Mouse (Mus musculus) cortical plate, adult 2 months (tissue): ENCODE results near the gene Itpr2. TPM values are rescaled to one million over a fixed set of nuclear protein-coding genes. Genes with fewer than 3 reads are reported as not detected.

Experiments used
- H3K27ac ChIP-seq: fragments of 200-500 bp; 2 replicates; pipeline ENCODE4 v1.5.1; 2012; ENCODE audit warnings: low read length, control low read depth, inconsistent platforms; ENCODE audit not compliant: insufficient read depth
- H3K4me1 ChIP-seq: fragments of 200-500 bp; 2 replicates; pipeline ENCODE4 v1.6.1; 2011; ENCODE audit warnings: low read length; ENCODE audit not compliant: control insufficient read depth, insufficient read depth
- H3K4me3 ChIP-seq: fragments of 200-500 bp; 2 replicates; pipeline ENCODE4 v1.5.1; 2011; ENCODE audit warnings: mild to moderate bottlenecking, low read length, control low read depth; ENCODE audit not compliant: insufficient read depth
- CTCF ChIP-seq: fragments of 200-500 bp; IDR thresholded peaks from 2 replicates; pipeline ENCODE4 v1.5.1; 2011; ENCODE audit warnings: mild to moderate bottlenecking, control low read depth, low read length; ENCODE audit not compliant: insufficient read depth; ENCODE audit errors: extremely low read depth
- POLR2A ChIP-seq: fragments of 200-500 bp; IDR thresholded peaks from 2 replicates; pipeline ENCODE4 v1.6.1; 2011; ENCODE audit warnings: mild to moderate bottlenecking, low read length, control low read depth; ENCODE audit not compliant: insufficient read depth; ENCODE audit errors: extremely low read depth
- polyA plus RNA-seq: library from polyadenylated mRNA; depleted of rRNA; stranded (reverse); fragments of >200 nt; gene quantifications from 2 replicates; pipeline ENCODE4 v1.2.3, GENCODE M21; 2012

The Itpr2 gene
- polyA plus RNA-seq, 1 experiment: 8.5 TPM

GRCm38 (mm10) chr6:146270776-146271533, 231.1 kb downstream of the Itpr2 start:
- no peaks in the 10 kb centered on the region; the same call in 1 of the 2 replicates for H3K4me1 ChIP-seq
- no peak overlapping the region for H3K4me3 ChIP-seq
- H3K27ac ChIP-seq: no peak overlapping the region
- TF ChIP-seq POLR2A (no peak), CTCF (no peak)

DNA sequence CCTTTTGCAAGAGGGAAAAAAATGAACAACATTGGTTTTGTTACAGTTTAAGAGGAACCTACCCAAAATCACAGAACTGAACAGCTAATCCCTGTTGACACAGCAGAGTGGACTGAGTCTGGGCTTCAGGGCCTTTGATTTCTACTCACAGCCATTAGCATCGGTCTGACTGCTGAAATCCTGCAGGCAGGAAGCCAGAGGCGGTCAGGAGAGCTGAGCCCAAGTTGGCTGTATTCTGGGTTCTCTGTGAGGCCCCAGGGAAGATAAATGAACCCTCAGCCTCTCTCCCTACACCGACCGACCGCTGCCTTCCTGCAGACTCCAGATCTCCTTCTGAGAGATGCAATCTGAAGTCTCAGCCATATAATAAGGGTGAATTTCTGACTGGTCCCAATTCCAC, 231.9 kb downstream of the Itpr2 start:
- no peak for TF ChIP-seq CTCF
- no peak for TF ChIP-seq POLR2A
- no peak overlapping the region for H3K27ac ChIP-seq
- no peak overlapping the region for H3K4me3 ChIP-seq
- H3K4me1 ChIP-seq: no peaks in the 10 kb centered on the region; the same call in 1 of the 2 replicates

DNA sequence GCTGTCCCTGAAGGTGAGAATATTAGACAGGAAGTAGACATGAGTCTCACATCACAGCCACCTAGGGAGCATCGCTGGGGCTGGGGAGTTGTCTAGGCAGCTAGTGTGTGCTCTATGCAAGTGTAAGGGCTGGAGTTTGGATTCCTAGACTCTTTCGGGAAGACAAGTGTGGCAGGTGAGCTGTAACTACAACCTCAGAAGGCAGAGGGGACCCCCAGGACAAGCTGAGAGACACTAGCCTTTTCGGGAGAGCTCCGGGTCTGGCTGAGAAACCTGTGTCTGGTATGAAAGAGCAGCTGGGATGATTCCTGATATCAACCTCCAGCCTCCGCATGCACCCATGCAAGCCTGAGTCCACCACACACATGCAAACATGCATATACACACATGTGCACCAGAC, 232.7 kb downstream of the Itpr2 start:
- TF ChIP-seq CTCF (no peak), POLR2A (no peak)
- H3K27ac ChIP-seq: no peak overlapping the region
- no peak overlapping the region for H3K4me3 ChIP-seq
- H3K4me1 ChIP-seq: no peaks in the 10 kb centered on the region; the same call in 1 of the 2 replicates

GRCm38 (mm10) chr6:146260674-146261376, 241.2 kb downstream of the Itpr2 start:
- no peak overlapping the region for H3K4me3 ChIP-seq
- no peak overlapping the region for H3K27ac ChIP-seq
- no peaks in the 10 kb centered on the region for H3K4me1 ChIP-seq
- no peak for TF ChIP-seq POLR2A
- no peak for TF ChIP-seq CTCF

- no peak overlapping the region for H3K27ac ChIP-seq
- no peaks in the 10 kb centered on the region for H3K4me1 ChIP-seq
- no peak overlapping the region for H3K4me3 ChIP-seq
- no peak for TF ChIP-seq POLR2A
- no peak for TF ChIP-seq CTCF
Measured at GRCm38 (mm10) chr6:146258751-146259150, 243.3 kb downstream of the Itpr2 start.

GRCm38 (mm10) chr6:146258261-146258660, 243.8 kb downstream of the Itpr2 start:
- Histone ChIP-seq H3K4me3 (no peak overlapping the region), H3K4me1 (no peaks in the 10 kb centered on the region), H3K27ac (no peak overlapping the region)
- no peak for TF ChIP-seq CTCF
- no peak for TF ChIP-seq POLR2A

- Histone ChIP-seq H3K4me3 (no peak overlapping the region), H3K4me1 (no peaks in the 10 kb centered on the region), H3K27ac (no peak overlapping the region)
- TF ChIP-seq CTCF: no peak; the same call in 1 of the 2 replicates
- no peak for TF ChIP-seq POLR2A
Measured at GRCm38 (mm10) chr6:146256947-146257670, 244.9 kb downstream of the Itpr2 start.

DNA sequence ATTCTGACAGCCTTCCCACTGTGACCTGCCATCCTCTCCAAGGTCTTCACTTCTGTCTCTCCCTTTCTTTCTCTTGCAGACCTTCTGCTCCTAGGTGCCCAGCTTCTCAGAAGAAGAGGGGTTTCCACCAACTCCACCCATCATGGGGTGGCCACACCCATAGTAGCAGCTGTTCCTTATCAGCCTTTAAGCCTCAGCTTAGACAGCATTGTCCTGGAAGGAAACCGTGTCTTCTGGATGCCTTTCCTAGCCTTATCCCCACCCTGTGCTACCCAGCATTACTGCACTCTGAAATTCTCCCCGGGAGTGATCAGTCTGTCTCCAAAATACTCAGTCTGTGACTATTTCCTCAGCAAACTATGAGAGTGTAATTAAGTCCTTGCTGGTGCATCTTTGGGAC, 245.6 kb downstream of the Itpr2 start:
- no peaks in the 10 kb centered on the region for H3K4me1 ChIP-seq
- no peak for TF ChIP-seq POLR2A
- TF ChIP-seq CTCF: no peak
- H3K27ac ChIP-seq: no peak overlapping the region
- no peak overlapping the region for H3K4me3 ChIP-seq

DNA sequence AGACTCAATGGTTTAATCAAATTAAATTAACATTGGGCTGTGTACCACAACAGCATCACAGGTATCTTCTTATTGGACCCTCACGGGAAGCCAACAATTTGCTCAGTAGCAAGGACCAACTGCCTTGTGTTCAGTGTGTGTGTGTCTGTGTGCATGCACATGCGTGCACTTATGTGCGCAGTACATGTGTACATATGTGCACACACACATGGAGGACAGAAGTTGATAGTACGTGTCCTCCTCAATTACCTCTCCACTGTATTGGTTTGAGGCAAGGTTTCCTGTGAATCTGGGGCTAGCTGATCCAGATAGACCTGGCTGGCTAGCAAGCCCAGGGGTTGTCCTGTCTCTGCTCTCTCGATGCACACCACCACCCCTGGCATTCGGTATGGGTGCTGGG, 246.4 kb downstream of the Itpr2 start:
- no peaks in the 10 kb centered on the region for H3K4me1 ChIP-seq
- no peak for TF ChIP-seq CTCF
- no peak overlapping the region for H3K4me3 ChIP-seq
- no peak overlapping the region for H3K27ac ChIP-seq
